Mouse (Mus musculus) MEL (cell line): ENCODE results near the gene Gpr3. TPM values are rescaled to one million over a fixed set of nuclear protein-coding genes. Genes with fewer than 3 reads are reported as not detected.

Experiments
- DNase-seq: peaks from one replicate; pipeline ENCODE4 v3.0.0; 2011; ENCODE audit warnings: low read depth, low spot score
- H3K27ac ChIP-seq: 2 replicates; pipeline ENCODE4 v1.5.1; 2012; ENCODE audit warnings: low read depth, mild to moderate bottlenecking, control low read depth, low read length, moderate library complexity; ENCODE audit not compliant: control insufficient read depth
- H3K27me3 ChIP-seq, 2 experiments: fragments of 150-350 bp in 1 of 2; sonication (generic) in 1 of 2; 2 replicates each; pipeline ENCODE4 v1.6.1; 2012; ENCODE audit warnings: low read length in 2 of 2, mild to moderate bottlenecking in 2 of 2, improper control_type of control experiment in 1 of 2, moderate library complexity in 1 of 2; ENCODE audit not compliant: insufficient read depth in 2 of 2, control insufficient read depth in 1 of 2
- H3K36me3 ChIP-seq, 2 experiments: 2 replicates each; pipeline ENCODE4 v1.6.1; 2012 to 2014; ENCODE audit warnings: low read length in 2 of 2, improper control_type of control experiment in 1 of 2, inconsistent platforms in 1 of 2, mild to moderate bottlenecking in 1 of 2; ENCODE audit not compliant: insufficient read depth in 2 of 2, control insufficient read depth in 1 of 2
- H3K4me1 ChIP-seq, 2 experiments: fragments of 150-350 bp in 1 of 2; sonication (generic) in 1 of 2; 2 replicates each; pipeline ENCODE4 v1.6.1; 2012; ENCODE audit warnings: low read length in 2 of 2, improper control_type of control experiment in 1 of 2, mild to moderate bottlenecking in 1 of 2; ENCODE audit not compliant: insufficient read depth in 2 of 2, control insufficient read depth in 1 of 2
- H3K4me3 ChIP-seq, 2 experiments: fragments of 150-350 bp in 1 of 2; sonication (generic) in 1 of 2; 2 replicates each; pipeline ENCODE4 v1.5.1; 2012; ENCODE audit warnings: low read depth in 2 of 2, low read length in 2 of 2, mild to moderate bottlenecking in 2 of 2, moderate library complexity in 2 of 2, control low read depth in 1 of 2, improper control_type of control experiment in 1 of 2; ENCODE audit not compliant: control insufficient read depth in 1 of 2, insufficient read depth in 1 of 2
- H3K79me2 ChIP-seq: 2 replicates; pipeline ENCODE4 v1.6.1; 2012; ENCODE audit warnings: mild to moderate bottlenecking, low read length, moderate library complexity; ENCODE audit not compliant: control insufficient read depth, poor library complexity, insufficient read depth
- H3K9ac ChIP-seq: 2 replicates; pipeline ENCODE4 v1.6.1; 2012; ENCODE audit warnings: low read depth, mild to moderate bottlenecking, control low read depth, low read length, moderate library complexity; ENCODE audit not compliant: control insufficient read depth, poor library complexity, severe bottlenecking
- H3K9me3 ChIP-seq: fragments of 150-350 bp; sonication (generic); replicated peaks from 2 replicates; pipeline ENCODE4 v1.6.1; 2012; ENCODE audit warnings: mild to moderate bottlenecking, low read length, improper control_type of control experiment, moderate library complexity; ENCODE audit not compliant: insufficient read depth
- CHD1 ChIP-seq: IDR thresholded peaks from 2 replicates; pipeline ENCODE4 v1.6.1; 2012; ENCODE audit warnings: low read depth, mild to moderate bottlenecking, inconsistent platforms, low read length, improper control_type of control experiment
- CTCF ChIP-seq, 3 experiments: IDR thresholded peaks in 2 of 3; conservative IDR thresholded peaks in 1 of 3; 2 replicates each; pipeline ENCODE4 v1.5.1; 2011 to 2012; ENCODE audit warnings: low read length in 3 of 3, low read depth in 2 of 3, mild to moderate bottlenecking in 2 of 3, improper control_type of control experiment in 1 of 3, inconsistent platforms in 1 of 3, mixed read lengths in 1 of 3, moderate library complexity in 1 of 3; ENCODE audit not compliant: control insufficient read depth in 1 of 3, insufficient read depth in 1 of 3, poor library complexity in 1 of 3, severe bottlenecking in 1 of 3
- HCFC1 ChIP-seq: IDR thresholded peaks from 2 replicates; pipeline ENCODE4 v1.6.1; 2012; ENCODE audit warnings: low read depth, mild to moderate bottlenecking, inconsistent platforms, low read length, improper control_type of control experiment, moderate library complexity
- MAFK ChIP-seq: IDR thresholded peaks from 2 replicates; pipeline ENCODE4 v1.6.1; 2011; ENCODE audit warnings: low read depth, mild to moderate bottlenecking, low read length, improper control_type of control experiment, borderline replicate concordance
- MAZ ChIP-seq: IDR thresholded peaks from 2 replicates; pipeline ENCODE4 v1.6.1; 2012; ENCODE audit warnings: low read depth, mild to moderate bottlenecking, inconsistent platforms, low read length, improper control_type of control experiment
- MXI1 ChIP-seq: IDR thresholded peaks from 2 replicates; pipeline ENCODE4 v1.6.1; 2011; ENCODE audit warnings: mild to moderate bottlenecking, low read depth, low read length, improper control_type of control experiment
- MYB ChIP-seq: IDR thresholded peaks from 2 replicates; pipeline ENCODE4 v1.6.1; 2011; ENCODE audit warnings: mild to moderate bottlenecking, low read depth, low read length, improper control_type of control experiment
- NELFE ChIP-seq: IDR thresholded peaks from 2 replicates; pipeline ENCODE4 v1.6.1; 2011; ENCODE audit warnings: low read depth, low read length, improper control_type of control experiment
- POLR2A ChIP-seq, 2 experiments: IDR thresholded peaks; 2 replicates each; pipeline ENCODE4 v1.6.1; 2011 to 2012; ENCODE audit warnings: low read length in 2 of 2, mild to moderate bottlenecking in 2 of 2, control low read depth in 1 of 2, improper control_type of control experiment in 1 of 2, low read depth in 1 of 2, moderate library complexity in 1 of 2; ENCODE audit not compliant: control insufficient read depth in 1 of 2, insufficient read depth in 1 of 2, poor library complexity in 1 of 2
- POLR2AphosphoS2 ChIP-seq: IDR thresholded peaks from 2 replicates; pipeline ENCODE4 v1.6.1; 2011; ENCODE audit warnings: low read length, improper control_type of control experiment
- SIN3A ChIP-seq: IDR thresholded peaks from 2 replicates; pipeline ENCODE4 v1.6.1; 2012; ENCODE audit warnings: low read length, improper control_type of control experiment, inconsistent platforms
- SMC3 ChIP-seq: IDR thresholded peaks from 2 replicates; pipeline ENCODE4 v1.6.1; 2011; ENCODE audit warnings: low read depth, low read length, improper control_type of control experiment
- TAL1 ChIP-seq: IDR thresholded peaks from 2 replicates; pipeline ENCODE4 v1.6.1; 2012; ENCODE audit warnings: mild to moderate bottlenecking, inconsistent platforms, low read length, moderate library complexity, mixed read lengths
- TBP ChIP-seq: IDR thresholded peaks from 2 replicates; pipeline ENCODE4 v1.8.0; 2011; ENCODE audit warnings: low read depth, low read length, improper control_type of control experiment
- UBTF ChIP-seq: IDR thresholded peaks from 2 replicates; pipeline ENCODE4 v1.6.1; 2012; ENCODE audit warnings: low read depth, mild to moderate bottlenecking, inconsistent platforms, low read length, improper control_type of control experiment, moderate library complexity, borderline replicate concordance; ENCODE audit not compliant: insufficient read depth
- ZC3H11A ChIP-seq: IDR thresholded peaks from 2 replicates; pipeline ENCODE4 v1.6.1; 2012; ENCODE audit warnings: low read depth, mild to moderate bottlenecking, inconsistent platforms, low read length, improper control_type of control experiment
- ZKSCAN1 ChIP-seq: IDR thresholded peaks from 2 replicates; pipeline ENCODE4 v1.6.1; 2012; ENCODE audit warnings: low read depth, mild to moderate bottlenecking, inconsistent platforms, low read length, improper control_type of control experiment, moderate library complexity
- ZMIZ1 ChIP-seq: IDR thresholded peaks from 2 replicates; pipeline ENCODE4 v1.6.1; 2012; ENCODE audit warnings: low read depth, mild to moderate bottlenecking, inconsistent platforms, low read length, improper control_type of control experiment, moderate library complexity
- polyA plus RNA-seq, 2 experiments: library from polyadenylated mRNA; stranded (reverse) in 1 of 2; unstranded in 1 of 2; fragments of >175 nt in 1 of 2; fragments of >200 nt in 1 of 2; gene quantifications; 2 replicates each; pipeline versions ENCODE4 v1.2.1 to v1.2.4; 2012; ENCODE audit warnings: low replicate concordance in 2 of 2, low read depth in 1 of 2; ENCODE audit not compliant: insufficient read length in 2 of 2, insufficient read depth in 1 of 2, missing spikeins in 1 of 2
- total RNA-seq: library from RNA; depleted of rRNA; stranded (reverse); fragments of 300-350 nt; gene quantifications from 2 replicates; pipeline ENCODE4 v1.2.3, GENCODE M21; 2012

Gpr3 gene
- total and polyA plus RNA-seq, 3 experiments, result 0.08 to 0.35 TPM; not detected in 1

GRCm38 (mm10) chr4:133242710-133243109, 30.4 kb upstream of the Gpr3 start:
- Histone ChIP-seq H3K27me3 (no peaks in the 10 kb centered on the region), H3K9me3 (no peaks in the 10 kb centered on the region), H3K4me3 (no peak overlapping the region), H3K27ac (peak overlapping the region; percentile 94), H3K79me2 (peaks cover 8% of the 10 kb centered on the region), H3K36me3 (peaks cover 0 to 49% of the 10 kb centered on the region in 2 experiments; a peak in 2 of 4 replicates), H3K9ac (no peak overlapping the region), H3K4me1 (peaks cover 10 to 75% of the 10 kb centered on the region in 2 experiments)
- TF ChIP-seq CTCF (IDR thresholded peaks at IDR 0.05 in 2 of 3, conservative IDR thresholded peaks at IDR 0.05 in 1 of 3; ENCODE audit: control insufficient read depth in 1 of 3, insufficient read depth in 1 of 3, low read depth in 2 of 3, low read length in 3 of 3, poor library complexity in 1 of 3, severe bottlenecking in 1 of 3) (no peak), HCFC1 (no peak), POLR2AphosphoS2 (no peak), NELFE (no peak), MXI1 (no peak), CHD1 (no peak), ZMIZ1 (no peak), ZKSCAN1 (no peak), ZC3H11A (no peak), MAFK (no peak), TBP (no peak), POLR2A (IDR thresholded peaks at IDR 0.05; ENCODE audit: control insufficient read depth in 1 of 2, insufficient read depth in 1 of 2, low read depth in 1 of 2, low read length in 2 of 2, poor library complexity in 1 of 2) (no peak), SMC3 (no peak), SIN3A (no peak), UBTF (no peak)
- DNase-seq, result no peak

GRCm38 (mm10) chr4:133241910-133242309, 29.6 kb upstream of the Gpr3 start:
- peak overlapping the region; percentile 75 to 85 for H3K4me3 ChIP-seq
- no peak for DNase-seq
- H3K4me1 ChIP-seq, result peaks cover 10 to 67% of the 10 kb centered on the region in 2 experiments
- H3K79me2 ChIP-seq, result peaks cover 8% of the 10 kb centered on the region
- TF ChIP-seq MYB, result no peak
- peak; percentile 30 for TF ChIP-seq TAL1
- no peak for TF ChIP-seq MAZ
- no peak for TF ChIP-seq SIN3A
- H3K36me3 ChIP-seq, result peaks cover 0 to 42% of the 10 kb centered on the region in 2 experiments; a peak in 2 of 4 replicates
- no peaks in the 10 kb centered on the region for H3K9me3 ChIP-seq
- H3K9ac ChIP-seq, result peak overlapping the region; percentile 30
- H3K27ac ChIP-seq, result peak overlapping the region; percentile 94
- no peaks in the 10 kb centered on the region for H3K27me3 ChIP-seq
